Mouse (Mus musculus): ENCODE results near the gene Lars2.

GRCm38 (mm10) chr9:123343069-123343468 is 23.7 kb upstream of the Lars2 start:
- TF ChIP-seq TBP (IDR thresholded peaks at IDR 0.05; ENCODE audit: low read depth, low read length), result no peak
- TF ChIP-seq POLR2A (IDR thresholded peaks at IDR 0.05; ENCODE audit: control insufficient read depth in 1 of 2, insufficient read depth in 1 of 2, low read depth in 1 of 2, low read length in 2 of 2, poor library complexity in 1 of 2), result no peak
- TF ChIP-seq E2F4 (IDR thresholded peaks at IDR 0.05; ENCODE audit: borderline replicate concordance, low read depth, low read length), result no peak
- no peak for TF ChIP-seq BHLHE40 (IDR thresholded peaks at IDR 0.05; ENCODE audit: borderline replicate concordance, low read depth, low read length)
- no peak for TF ChIP-seq CTCF (IDR thresholded peaks at IDR 0.05 in 2 of 3, conservative IDR thresholded peaks at IDR 0.05 in 1 of 3; ENCODE audit: control insufficient read depth in 1 of 3, insufficient read depth in 1 of 3, low read depth in 2 of 3, low read length in 3 of 3, poor library complexity in 1 of 3, severe bottlenecking in 1 of 3)
- TF ChIP-seq CHD1 (IDR thresholded peaks at IDR 0.05; ENCODE audit: low read depth, low read length), result no peak
- TF ChIP-seq EP300 (IDR thresholded peaks at IDR 0.05; ENCODE audit: low read depth in 1 of 2, low read length in 2 of 2), result no peak
- TF ChIP-seq NELFE (IDR thresholded peaks at IDR 0.05; ENCODE audit: low read depth, low read length), result no peak
- TF ChIP-seq GATA1 (IDR thresholded peaks at IDR 0.05; ENCODE audit: low read depth, low read length), result no peak
- TF ChIP-seq MYB (IDR thresholded peaks at IDR 0.05; ENCODE audit: low read depth, low read length), result no peak
- no peak for TF ChIP-seq ZNF384 (IDR thresholded peaks at IDR 0.05; ENCODE audit: low read depth, low read length)
- TF ChIP-seq MYC (IDR thresholded peaks at IDR 0.05; ENCODE audit: low read depth, low read length), result no peak
- no peak for TF ChIP-seq RCOR1 (IDR thresholded peaks at IDR 0.05; ENCODE audit: low read depth, low read length)
